Mouse (Mus musculus) right cerebral cortex, postnatal 25 days (tissue): ENCODE data around the gene Gfod2.

Experiments used
- DNase-seq: peaks from one replicate; pipeline ENCODE4 v3.0.0; 2022

Gene Gfod2

GRCm38 (mm10) chr8:105758277-105759108 is at the start of gene Gfod2:
Gene Gfod2, minus strand, starts transcription at chr8:105758664.
- DNase-seq: peak; percentile 98

GRCm38 (mm10) chr8:105807766-105808165 is 49.3 kb upstream of the Gfod2 start:
- DNase-seq: no peak

- DNase-seq: no peak
These were observed 47.5 kb upstream of the Gfod2 start for GRCm38 (mm10) chr8:105805964-105806363.

- DNase-seq: no peak
These were observed 46.9 kb upstream of the Gfod2 start for GRCm38 (mm10) chr8:105805346-105805745.

GRCm38 (mm10) chr8:105804797-105805196 is 46.3 kb upstream of the Gfod2 start:
- no peak for DNase-seq

- no peak for DNase-seq
These were observed 42.9 kb upstream of the Gfod2 start for GRCm38 (mm10) chr8:105801153-105801904.

- DNase-seq: no peak
These were observed 40.8 kb upstream of the Gfod2 start for GRCm38 (mm10) chr8:105799091-105799812.

- no peak for DNase-seq
These were observed 39.9 kb upstream of the Gfod2 start for GRCm38 (mm10) chr8:105798408-105798807.

- DNase-seq: no peak
These were observed 37.3 kb upstream of the Gfod2 start for GRCm38 (mm10) chr8:105795785-105796184.

- no peak for DNase-seq
These were observed 35.6 kb upstream of the Gfod2 start for GRCm38 (mm10) chr8:105794009-105794598.

- DNase-seq: no peak
These were observed 34.9 kb upstream of the Gfod2 start for GRCm38 (mm10) chr8:105793331-105793730.

- no peak for DNase-seq
These were observed 31.2 kb upstream of the Gfod2 start for GRCm38 (mm10) chr8:105789626-105790025.

GRCm38 (mm10) chr8:105788927-105789326 is 30.5 kb upstream of the Gfod2 start:
- DNase-seq: no peak

GRCm38 (mm10) chr8:105788241-105788640 is 29.8 kb upstream of the Gfod2 start:
- no peak for DNase-seq

GRCm38 (mm10) chr8:105780298-105780697 is 21.8 kb upstream of the Gfod2 start:
- DNase-seq: no peak

- no peak for DNase-seq
These were observed 19.4 kb upstream of the Gfod2 start for GRCm38 (mm10) chr8:105777833-105778232.

- no peak for DNase-seq
These were observed 16.0 kb upstream of the Gfod2 start for GRCm38 (mm10) chr8:105774498-105774897.

- no peak for DNase-seq
These were observed 15.0 kb upstream of the Gfod2 start for GRCm38 (mm10) chr8:105773441-105773861.

GRCm38 (mm10) chr8:105771398-105772175 is 13.1 kb upstream of the Gfod2 start:
- DNase-seq: no peak

- no peak for DNase-seq
These were observed 12.1 kb upstream of the Gfod2 start for GRCm38 (mm10) chr8:105770609-105771008.

GRCm38 (mm10) chr8:105768485-105769257 is 10.2 kb upstream of the Gfod2 start:
- no peak for DNase-seq
